Mouse (Mus musculus) ES-E14 (cell line): ENCODE results near the gene Grifin.

Experiments
- CHD2 ChIP-seq: IDR thresholded peaks from 2 replicates; pipeline ENCODE4 v1.6.1; 2014; ENCODE audit warnings: mild to moderate bottlenecking, low read depth, low read length, inconsistent platforms
- HCFC1 ChIP-seq: IDR thresholded peaks from 2 replicates; pipeline ENCODE4 v1.6.1; 2012; ENCODE audit warnings: low read length, inconsistent platforms, borderline replicate concordance; ENCODE audit not compliant: insufficient read depth
- ZC3H11A ChIP-seq: IDR thresholded peaks from 2 replicates; pipeline ENCODE4 v1.6.1; 2012; ENCODE audit warnings: low read depth, mild to moderate bottlenecking, inconsistent platforms, low read length, borderline replicate concordance
- ZNF384 ChIP-seq: IDR thresholded peaks from 2 replicates; pipeline ENCODE4 v1.6.1; 2012; ENCODE audit warnings: low read depth, low read length, inconsistent platforms

DNA sequence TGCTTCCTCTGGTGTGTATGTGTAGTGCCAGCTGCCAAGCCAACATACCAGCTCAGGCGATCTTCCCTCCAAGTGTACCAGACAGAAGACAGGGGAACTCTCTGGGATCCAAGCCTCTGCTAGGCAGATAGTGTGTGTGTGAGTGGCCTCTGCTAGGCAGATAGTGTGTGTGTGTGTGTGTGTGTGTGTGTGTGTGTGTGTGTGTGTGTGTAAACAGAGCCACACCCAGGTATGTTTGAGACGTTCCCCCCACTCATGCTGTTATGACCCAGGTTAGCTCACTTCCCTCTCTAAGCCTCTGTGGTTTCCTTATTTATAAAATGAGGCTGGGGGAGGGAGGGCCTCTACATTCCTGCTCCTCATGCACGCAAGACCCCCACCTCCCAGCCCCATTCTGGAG is 31.6 kb upstream of the Grifin start:
- TF ChIP-seq HCFC1 (no peak), ZNF384 (no peak), CHD2 (no peak), ZC3H11A (no peak)
